Mouse (Mus musculus) left cerebral cortex, postnatal 10 days (tissue): ENCODE data around the gene Sat1. TPM values are rescaled to one million over a fixed set of nuclear protein-coding genes. Genes with fewer than 3 reads are reported as not detected.
"Not testable (repeated sequence)": the region's sequence is repeated elsewhere in the genome, so short reads cannot be mapped to it uniquely, and the experiment has no call there.

ENCODE experiments used
- DNase-seq, 2 experiments: peaks; one replicate each; pipeline ENCODE4 v3.0.0; 2021 to 2022; ENCODE audit warnings: low spot score in 2 of 2, mixed read lengths in 1 of 2; ENCODE audit errors: extremely low spot score in 1 of 2
- intact Hi-C: fragments of 180-260 bp; cut with DNase I; formaldehyde crosslinking; loops from one replicate; pipeline ENCODE4 v1.15.1; 2025
- total RNA-seq, 2 experiments: library from RNA; stranded (reverse); gene quantifications; 2 replicates each; pipeline ENCODE4 v1.2.3; 2021

The Sat1 gene
- total RNA-seq: 10 to 100 TPM; 52.4 to 57.1 TPM

DNA sequence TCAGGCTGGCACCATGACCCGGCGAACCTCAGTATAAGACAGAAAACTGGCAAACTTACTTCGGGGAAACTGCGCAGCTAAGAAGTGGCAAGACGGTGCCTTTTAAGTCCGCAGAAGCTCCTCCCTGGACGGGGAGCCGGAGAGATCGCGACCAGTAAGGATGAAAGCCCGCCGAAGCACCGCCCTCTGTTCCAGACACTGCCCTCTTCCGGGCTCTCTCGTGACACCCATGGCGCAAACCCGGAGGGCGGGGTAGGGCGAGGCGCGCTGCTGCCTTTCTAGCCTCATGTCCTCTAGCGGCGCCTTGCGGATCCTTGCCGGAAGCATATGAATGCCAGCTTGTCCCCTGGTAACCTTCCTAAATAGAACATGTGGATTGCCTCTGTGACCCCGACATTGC, at the start of gene Sat1:
Gene Sat1, minus strand, starts transcription at position 179 of the 400 bp plus-strand sequence.
- intact Hi-C loops: loop anchor here (5.0 kb wide), 1 partner anchor 69 kb away; no protein-coding TSS in a partner anchor
- peak; percentile 81 to 94 for DNase-seq

DNA sequence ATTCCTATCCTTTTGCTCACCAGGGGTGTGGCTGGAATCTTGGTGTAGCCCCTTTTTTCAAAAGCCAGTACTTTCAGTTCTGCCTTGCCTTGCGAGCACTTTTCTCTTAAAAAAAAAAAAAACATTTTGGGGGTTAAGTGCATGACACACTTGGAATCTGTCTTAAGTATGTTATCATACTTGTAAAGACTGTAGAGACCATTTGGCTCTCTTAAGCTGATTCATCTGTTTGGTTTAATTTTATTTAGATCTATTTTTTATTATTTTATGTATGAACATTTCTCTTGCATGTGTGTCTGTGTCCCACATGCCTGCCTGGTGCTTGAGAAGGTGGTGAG, 46.6 kb upstream of the Sat1 start:
- intact Hi-C loops: no loop called here
- no peak for DNase-seq

DNA sequence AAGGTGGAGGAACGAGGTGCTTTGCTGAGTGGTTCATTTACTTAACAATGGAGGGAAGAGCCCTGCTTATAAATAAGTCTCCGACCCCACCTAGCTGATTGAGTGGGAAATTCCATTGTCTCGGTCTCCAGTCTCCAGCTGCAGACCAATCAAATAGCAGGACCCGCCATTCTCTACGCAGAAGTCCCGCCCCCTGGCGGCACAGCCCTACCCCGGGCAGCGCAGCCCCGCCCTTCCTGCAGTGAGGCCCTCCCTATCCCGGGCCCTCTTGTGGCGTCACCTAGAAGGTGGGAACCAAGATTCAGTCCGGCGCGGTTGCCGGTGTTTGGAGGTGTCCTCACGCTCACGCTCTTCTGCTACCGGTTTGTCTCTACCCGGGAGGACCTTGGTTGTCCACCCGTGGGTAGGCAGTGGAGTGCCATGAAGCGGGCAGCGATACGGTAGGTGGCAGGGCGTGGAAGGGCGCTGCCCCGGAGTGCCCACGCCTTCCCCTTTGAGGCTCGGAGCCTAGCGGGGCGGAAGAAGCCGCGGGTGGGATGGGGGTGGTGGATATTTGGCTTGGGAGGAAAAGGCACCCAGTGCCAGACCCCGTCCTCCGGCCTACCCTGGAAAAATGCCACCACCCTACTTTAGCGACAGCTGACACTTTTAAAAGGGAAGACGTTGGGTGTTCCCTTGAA, 46.1 kb upstream of the Sat1 start, which contains the start of gene Acot9:
Gene Acot9, plus strand, starts transcription at position 209 of the 680 bp plus-strand sequence.
- intact Hi-C loops: no loop called here
- DNase-seq: peak; percentile 76 to 92

DNA sequence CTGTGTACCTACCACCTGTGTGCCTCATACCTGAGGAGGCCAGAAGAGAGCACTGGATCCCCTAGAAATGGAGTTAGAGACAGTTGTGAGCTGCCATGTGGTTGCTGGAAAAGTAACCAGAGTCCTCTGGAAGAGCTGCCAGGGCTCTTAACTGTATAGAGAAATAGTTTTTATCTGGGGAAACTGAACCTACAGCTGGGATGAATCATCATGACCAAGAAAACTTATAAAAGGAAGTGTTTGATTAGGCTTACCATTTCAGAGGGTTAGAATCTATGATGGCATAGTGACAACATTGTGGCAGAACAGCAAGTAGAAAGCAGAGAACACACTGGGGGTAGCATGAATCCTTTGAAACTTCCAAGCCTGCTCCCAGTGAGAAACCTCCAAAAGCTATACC, 40.6 kb upstream of the Sat1 start:
- DNase-seq: no peak

DNA sequence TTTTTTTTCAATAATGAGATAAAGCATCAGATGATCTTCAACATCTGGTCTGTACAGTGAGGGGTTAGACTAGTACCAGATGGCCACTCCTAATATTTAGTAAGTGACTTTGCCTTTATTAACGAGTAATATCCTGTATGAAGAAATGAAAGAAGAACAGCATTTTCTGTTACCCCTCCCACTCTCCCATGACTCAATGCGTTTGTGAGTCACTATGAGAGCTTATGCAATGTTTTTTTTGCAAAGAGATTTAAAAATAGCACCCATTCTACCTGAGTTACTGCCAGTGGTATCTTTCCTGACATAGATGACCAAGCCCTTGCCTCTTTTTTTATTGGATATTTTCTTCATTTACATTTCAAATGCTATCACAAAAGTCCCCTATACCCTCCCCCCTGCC, 2.0 kb upstream of the Sat1 start:
- DNase-seq: no peak
- intact Hi-C loops: loop anchor here (5.0 kb wide), 1 partner anchor 71 kb away; no protein-coding TSS in a partner anchor

More for the DNA sequence above, 40.6 kb upstream of the Sat1 start:
- intact Hi-C loops: no loop called here

DNA sequence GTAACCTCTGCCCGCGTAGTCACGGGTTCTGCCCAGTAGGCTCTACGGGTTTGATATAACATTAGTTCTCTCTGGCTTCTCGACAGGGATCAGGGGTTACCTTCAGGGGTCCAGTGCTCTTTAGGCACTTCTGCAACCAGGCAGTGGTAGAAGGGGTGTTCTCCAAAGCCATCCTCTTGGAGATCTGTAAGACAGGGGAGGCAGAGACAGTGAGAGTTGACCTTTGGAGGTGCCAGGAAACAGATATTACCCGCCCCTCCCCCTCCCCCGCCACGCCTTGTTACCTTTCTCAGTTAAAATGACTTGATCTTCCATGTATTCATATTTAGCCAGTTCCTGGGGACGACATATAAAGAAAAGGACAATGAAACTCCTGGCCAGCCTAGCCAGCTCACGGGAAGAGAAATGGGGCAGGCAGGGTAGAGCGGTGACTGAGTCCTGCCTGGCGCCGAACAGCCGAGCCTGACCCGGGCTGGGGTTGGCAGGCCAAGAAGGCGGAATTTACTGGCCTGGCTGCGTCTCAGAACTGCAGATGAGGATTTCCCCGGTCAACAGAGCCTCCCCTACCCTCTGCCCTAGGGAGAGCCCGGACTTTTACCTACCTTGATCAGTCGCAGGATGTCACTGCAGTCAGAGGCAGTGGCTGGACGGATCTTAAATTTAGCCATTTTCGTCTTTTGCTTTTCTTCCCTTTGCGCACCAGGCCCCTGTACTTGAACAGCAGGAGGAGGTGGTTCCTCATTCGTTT, 574 bp downstream of the Sat1 start:
- intact Hi-C loops: loop anchor here (5.0 kb wide), 1 partner anchor 68 kb away; no protein-coding TSS in a partner anchor
- peak in 1 of 2 experiments; percentile 30 for DNase-seq

DNA sequence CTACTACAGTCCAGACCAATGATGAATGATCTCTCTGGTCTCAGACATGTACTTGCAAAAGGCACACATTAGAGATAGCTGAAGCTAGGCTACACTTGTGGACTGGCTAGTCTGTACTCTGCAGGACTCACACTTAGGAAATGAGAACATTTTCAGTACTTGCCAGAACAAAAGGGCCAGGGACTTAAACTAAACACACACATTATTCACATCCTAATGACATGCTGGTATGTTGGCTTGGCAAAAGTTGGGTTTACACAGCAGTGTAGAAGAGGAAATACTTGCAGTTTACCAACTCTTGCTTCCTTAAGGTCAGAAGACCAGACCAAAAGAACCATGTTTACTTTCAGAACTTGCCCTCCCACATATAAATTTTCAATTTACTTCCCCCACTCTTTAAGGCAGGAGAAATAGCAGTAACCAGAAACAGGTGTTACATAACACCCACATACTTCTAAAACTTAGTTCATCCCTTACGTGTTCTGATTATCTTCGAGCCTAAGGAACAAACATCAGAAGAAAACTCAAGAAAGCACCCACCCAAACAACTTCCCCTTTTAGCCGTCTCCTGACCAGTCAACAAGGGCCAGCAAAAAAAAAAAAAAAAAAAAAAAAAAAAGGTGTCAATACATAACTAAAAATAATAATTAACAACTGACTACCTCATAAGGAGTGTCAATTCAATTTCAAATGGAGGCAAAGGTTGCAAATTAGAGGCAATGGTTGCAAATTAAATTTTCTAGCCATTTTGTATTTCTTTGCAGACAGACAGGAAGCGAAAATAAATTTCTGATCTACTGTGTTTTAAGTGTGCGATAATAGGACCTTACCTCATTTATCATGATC, 1.7 kb downstream of the Sat1 start:
- DNase-seq: no peak

DNA sequence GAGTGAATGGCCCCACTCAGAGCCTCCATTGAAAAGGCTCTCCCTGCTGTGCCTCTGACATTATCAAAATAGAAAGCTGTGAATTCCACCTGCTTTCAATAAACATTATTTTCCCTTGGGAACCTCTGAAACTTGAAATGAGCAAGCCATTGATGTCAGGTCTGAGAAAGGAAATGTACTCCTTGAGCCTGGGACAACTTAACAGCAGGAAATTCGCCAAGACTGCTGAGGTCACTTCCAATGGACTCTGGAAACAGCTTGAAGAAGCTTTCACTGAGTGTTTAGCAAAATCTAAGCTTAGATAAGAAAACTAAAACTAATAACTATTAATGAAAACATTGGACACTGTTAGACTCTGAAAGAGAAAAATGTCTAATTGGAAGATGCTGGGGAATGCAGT, 7.6 kb downstream of the Sat1 start:
- intact Hi-C loops: no loop called here
- peak in 1 of 2 experiments; percentile 21 for DNase-seq

More for the DNA sequence above, 1.7 kb downstream of the Sat1 start:
- intact Hi-C loops: loop anchor here (5.0 kb wide), 1 partner anchor 67 kb away; no protein-coding TSS in a partner anchor

DNA sequence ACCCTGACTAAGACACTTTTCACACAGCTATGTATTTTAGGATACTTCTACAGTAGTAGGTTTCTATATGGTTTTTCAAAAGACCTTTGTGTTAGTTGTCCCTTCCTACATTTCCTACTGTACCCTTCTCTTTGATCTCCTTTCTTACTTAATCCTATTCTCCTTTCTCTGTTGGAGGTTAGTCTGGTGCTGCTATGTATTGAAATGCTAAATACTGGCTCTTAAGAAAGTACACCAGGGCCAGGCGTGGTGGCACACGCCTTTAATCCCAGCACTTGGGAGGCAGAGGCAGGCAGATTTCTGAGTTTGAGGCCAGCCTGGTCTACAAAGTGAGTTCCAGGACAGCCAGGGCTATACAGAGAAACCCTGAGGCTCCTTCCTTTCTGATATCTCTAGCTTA, 10.8 kb downstream of the Sat1 start:
- DNase-seq, intact Hi-C loops: not testable (repeated sequence)

DNA sequence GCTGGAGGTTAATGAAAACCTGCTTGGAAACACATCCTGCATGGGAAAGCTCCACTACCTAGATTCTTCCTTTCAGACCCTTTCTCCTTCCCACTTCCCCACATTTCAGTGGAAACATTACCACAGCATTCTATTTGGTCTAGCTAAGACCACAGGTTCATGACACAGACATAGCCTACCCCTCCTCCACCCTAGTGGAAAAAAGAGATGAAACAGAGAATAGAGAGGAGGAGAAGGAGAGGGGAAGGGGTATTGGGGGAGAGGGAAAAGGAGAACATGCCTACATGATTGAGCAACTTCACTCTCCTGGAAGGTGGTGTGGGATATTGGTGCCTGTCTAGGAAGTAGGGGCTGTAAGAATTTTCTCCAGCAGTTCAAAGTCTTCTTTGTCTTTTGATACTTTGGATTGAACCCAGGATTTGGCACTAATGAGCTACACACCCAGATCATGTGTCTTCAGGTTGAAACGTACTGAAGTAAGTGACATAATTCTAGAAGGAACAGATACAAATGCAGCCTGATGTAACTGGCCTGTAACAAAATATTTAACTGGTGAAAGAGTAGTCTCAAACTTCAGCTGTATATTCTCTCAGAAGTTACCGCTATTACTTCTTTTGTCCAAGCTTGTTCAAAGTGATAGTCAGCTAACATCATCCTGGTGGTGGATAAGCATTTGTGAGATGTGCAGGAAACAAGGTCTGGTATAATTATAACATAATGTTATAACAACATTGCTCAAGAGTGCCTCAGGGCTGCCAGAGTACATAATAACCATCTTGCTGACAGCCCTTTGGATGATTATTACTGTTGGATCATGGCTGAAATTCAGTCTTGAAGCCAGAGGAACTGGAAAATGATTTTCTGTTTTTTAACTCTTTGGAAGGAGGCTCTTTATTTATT, 13.6 kb downstream of the Sat1 start:
- DNase-seq: no peak
- intact Hi-C loops: no loop called here

DNA sequence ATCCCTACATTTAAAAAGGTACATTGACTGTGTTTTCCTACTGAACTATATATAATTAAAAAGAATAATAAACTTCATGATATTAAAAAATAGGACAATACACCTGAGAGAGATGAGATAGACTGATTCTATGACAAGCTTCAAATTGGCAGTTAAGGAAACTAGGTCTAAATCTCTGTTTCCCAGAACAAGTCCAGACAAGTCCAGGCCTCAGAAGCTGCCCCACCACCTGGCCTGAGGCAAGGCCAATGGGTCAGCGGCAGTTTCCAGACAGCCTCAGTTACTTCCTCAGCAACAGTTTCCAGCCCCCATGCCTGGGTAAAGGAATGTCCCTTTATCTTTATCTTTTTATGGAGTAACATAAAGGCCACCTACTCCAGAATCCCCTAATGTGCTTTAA, 14.4 kb downstream of the Sat1 start:
- intact Hi-C loops: no loop called here
- DNase-seq: no peak

DNA sequence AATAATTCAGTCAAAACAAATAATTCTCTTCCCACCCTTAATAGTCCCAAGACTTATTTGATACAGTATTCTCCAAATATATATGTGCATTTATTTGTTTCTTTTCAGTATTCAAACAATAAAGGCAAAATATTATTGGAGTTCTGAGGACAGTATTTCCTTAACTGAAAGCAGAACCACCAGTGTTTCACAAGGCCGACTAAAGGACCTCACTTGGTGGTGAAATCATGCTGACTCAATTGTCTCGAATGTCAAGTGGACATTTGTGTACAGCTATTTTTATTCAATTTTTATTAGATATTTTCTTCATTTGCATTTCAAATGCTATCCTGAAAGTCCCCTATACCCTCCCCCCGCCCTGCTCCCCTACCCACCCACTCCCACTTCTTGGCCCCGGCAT, 21.3 kb downstream of the Sat1 start:
- no peak for DNase-seq

DNA sequence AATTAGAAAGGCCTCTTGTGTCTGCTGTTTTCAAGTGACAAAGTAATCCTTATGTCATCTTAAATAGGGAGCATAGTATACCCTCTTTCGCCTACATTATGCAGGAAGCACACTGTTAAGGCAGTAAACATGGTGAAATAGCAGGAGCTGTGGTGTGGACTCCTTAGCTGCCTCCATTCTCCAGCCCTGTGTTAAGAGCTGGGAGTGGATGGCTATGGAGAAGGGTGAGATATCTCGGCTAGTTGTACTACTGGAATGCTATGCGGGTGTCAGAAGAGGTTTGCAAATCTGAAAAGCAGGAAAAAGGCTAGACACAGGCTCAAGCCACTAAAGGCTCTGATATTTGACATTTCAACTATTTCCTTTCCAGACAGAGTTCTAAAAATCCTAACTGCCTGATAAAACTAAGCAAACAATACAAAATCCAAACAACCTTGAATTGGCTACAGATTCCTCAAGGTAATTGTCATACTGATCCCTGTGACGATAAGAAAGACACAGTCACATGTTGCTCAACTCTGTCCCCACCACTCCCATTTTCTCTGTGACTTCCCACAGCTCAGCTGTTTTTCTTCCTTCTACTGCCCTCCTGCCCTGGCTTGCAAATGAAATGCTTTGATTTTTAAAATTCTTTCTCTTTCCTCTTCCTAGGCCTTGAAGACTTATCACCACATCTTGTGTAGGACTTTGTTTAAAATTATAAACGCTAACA, 22.4 kb downstream of the Sat1 start:
- DNase-seq: no peak
- intact Hi-C loops: no loop called here

More for the DNA sequence above, 21.3 kb downstream of the Sat1 start:
- intact Hi-C loops: no loop called here

DNA sequence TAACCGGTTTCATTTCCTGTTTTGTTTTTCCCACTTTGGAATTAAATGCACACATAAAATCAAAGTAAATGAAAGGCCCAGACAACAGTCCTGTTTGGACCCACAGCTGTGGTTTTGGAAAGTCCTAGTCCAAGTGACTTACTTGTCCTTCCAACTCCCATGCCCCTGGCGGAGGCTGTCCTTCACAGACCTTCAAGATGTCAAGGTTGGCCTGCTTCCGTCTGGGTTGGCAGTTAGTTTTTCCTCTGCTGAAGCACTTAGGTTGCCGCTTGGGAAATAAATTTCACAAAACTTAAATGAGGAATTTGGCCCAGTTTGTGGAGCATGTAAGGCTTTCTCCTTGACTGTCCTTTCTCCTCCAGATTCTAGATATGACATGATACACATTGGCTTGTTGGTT, 24.3 kb downstream of the Sat1 start:
- intact Hi-C loops: no loop called here
- DNase-seq: no peak

DNA sequence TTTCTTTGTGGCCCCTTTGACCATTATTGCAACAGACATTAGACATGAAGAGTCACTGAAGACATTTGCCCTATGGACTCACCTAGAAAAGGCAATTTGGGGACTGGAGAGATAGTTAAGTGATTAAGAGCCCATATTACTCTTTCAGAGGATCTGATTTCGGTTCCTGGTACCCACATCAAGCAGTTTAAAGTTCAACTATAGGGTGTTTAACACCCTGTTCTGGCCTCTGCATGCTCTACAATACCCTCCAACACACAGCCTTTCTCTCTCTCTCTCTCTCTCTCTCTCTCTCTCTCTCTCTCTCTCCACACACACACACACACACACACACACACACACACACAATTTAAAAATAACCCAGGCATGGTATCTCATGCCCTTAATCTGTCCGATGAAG, 38.6 kb downstream of the Sat1 start:
- intact Hi-C loops: no loop called here
- no peak for DNase-seq

DNA sequence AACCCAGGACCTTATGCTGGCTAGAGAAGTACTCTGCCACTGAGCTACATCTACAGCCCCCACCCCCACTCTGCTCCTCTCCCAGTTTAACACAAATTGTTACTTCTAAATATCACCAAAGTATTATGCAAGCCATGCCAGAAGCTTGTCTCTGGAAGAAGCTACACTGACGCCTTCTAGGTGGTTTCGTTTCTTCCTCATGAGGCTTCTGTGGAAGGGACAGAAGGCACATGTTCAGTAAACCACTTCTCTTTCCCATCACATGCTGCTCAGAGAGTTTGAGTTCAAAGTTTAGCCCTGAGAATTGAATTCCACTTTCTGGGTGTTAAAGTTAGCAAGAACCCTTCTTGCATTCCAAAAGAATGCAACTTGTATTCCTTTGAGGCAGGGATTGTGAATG, 39.0 kb downstream of the Sat1 start:
- DNase-seq: no peak
- intact Hi-C loops: no loop called here

DNA sequence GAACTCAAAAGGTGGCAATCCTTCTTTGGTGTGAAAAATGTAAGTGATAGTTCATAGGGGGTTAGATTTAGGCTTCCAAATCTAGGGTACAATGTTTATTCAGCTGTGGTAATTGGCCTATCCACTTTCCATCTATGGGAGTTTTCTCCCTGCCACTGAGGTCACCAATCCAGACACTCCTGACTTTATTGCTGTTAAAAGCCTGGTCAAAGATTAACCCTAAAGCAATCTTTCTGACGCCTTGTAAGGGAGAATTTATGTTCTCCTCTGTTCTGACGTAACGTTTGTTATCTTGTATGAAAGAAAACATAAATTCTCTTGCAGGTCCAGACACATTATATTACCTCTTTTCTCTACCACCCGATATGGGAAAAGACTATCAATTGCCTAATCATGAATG, 40.7 kb downstream of the Sat1 start:
- no peak for DNase-seq
- intact Hi-C loops: no loop called here

DNA sequence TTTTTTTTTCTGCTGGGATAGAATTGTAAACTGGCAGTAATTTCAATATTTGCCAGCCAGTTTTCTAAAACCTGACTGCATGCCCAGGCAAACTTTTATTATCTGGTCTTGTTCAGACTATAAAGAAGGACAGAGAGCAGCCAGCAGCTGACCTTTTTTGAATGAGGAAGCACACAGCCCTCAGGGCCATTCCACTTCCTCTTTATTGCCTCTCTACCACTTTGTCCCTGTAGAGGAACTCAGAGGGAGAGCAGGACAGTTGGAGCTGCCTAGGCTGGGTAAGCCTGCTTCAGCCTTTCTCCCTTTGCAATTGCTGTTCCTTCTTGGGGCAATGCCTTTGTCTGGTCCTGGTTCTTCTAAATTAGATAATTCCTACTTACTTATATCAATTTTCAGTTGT, 43.9 kb downstream of the Sat1 start:
- no peak for DNase-seq
- intact Hi-C loops: no loop called here
